Mouse (Mus musculus) CD4-positive, CD25-positive, alpha-beta regulatory T cell, adult 4 months (primary cell): ENCODE results near the gene Zfp526. TPM values are rescaled to one million over a fixed set of nuclear protein-coding genes. Genes with fewer than 3 reads are reported as not detected.
"Not testable (repeated sequence)": the region's sequence is repeated elsewhere in the genome, so short reads cannot be mapped to it uniquely, and the experiment has no call there.

ENCODE experiments used
- ATAC-seq: one replicate; pipeline ENCODE4 v1.8.0; 2017
- polyA plus RNA-seq, 2 experiments: library from polyadenylated mRNA; unstranded; fragments of 100-300 nt; shearing (Covaris generic); gene quantifications; one replicate each; pipeline ENCODE4 v1.2.1; 2017

Gene Zfp526
- polyA plus RNA-seq, 2 experiments from 2014 or later, result 2.8 to 3.0 TPM

DNA sequence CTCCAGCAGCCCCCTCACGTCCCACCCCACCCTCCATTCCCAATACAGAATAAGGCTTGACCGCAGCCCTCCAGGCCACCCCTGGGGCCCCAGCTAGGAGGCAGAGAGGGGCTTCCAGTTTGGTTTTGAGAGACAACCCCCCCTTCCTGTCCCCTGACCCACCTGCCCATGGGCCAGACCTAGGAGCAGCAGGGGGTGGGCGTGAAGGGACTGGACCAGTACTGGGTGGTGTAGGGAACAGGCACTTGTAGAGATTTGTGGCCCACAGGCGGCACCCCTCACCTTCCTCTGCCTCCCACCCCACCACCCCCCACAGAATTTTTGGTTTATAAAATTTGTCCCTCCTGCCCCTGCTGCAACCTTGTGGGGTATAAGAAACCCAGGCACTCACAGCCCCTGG, 22.1 kb downstream of the Zfp526 start:
- no peak for ATAC-seq

DNA sequence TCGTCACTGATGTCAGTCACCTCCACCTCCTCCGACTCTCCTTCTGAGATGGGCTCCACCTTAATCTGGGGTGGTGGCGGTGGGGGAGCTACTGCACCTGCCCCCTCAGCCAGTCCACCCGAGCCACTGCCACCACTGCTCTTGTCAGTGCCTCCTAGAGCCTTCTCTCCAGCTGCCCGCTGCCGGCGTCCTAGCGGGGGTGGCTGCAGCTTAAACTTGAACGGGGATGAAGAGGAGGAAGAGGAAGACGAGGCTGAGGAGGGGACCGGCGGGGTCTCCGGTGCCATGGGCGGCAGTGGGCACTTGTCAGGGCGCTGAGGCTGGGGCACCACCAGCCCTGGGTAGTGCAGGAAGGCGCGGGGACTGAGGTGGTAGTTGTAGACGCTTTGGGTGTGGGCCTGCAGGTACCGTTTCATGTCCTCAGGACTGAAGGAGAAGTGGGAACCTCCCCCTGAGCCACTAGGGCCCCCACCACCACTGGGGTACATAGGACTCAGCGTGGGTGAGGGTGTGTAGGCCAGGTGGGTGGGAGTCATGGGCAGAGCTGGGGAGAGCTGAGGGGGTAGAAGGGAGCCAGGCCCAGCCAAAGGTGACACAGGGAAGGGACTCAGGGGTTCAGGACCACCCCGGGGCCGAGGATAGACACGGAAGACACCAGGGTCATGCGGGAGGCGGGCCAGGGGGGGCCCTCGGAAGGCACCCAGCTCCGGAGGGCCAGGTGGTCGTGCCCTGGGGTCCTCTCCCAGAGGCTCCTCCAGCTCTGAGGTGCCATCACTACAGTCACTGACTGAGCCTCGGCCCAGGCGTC, 23.5 kb downstream of the Zfp526 start:
- ATAC-seq, result no peak

DNA sequence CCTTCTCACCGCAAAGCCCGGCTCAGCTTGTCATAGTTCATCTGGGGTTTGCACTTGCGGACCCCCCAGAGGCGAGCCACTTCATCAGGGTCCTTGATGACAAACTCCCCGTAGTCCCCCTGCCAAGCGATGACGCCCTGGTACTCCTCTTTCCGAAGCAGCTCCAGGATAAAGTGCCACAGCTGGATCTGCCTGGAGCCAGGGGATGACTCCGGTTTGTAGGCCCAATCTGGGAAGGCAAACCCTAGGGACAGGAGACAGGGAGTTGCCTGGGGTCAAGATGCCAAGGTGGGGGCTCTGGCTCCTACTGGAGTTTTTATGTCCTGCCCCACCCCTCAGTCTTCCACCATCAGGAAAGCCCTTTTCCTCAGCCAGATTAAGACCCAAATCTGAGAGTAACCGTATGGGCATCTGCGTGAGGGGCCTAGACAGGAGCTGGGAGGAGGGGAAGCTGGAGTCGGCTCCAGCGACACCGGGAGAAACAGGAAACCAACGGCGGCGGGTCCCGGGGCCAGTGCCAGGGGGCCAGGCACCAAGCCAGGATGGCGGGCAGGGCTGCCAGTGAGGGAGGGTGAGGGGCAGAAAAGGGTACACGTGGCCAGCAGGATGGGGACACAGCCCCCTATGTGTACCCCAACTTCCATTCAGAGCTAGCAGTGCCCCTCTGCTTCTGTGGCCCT, 25.0 kb downstream of the Zfp526 start:
- ATAC-seq, result no peak

DNA sequence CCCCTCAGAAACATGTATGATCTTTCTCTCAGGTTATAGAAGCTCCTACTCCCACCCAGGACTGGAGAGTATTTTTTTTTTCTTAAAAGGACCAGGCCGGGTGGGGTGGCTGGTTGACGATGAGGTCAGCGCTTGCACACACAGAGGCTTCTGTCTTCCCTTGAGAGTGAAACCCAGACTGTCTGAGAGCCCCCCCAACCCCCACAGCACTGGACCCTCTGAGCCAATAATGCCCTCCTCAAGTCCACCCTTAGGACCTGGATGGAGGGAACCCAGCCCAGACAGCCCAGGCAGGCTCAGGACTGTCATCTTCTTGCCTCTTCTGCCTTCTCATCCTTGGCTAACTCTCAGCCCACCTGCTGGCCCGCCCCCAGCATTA, 25.5 kb downstream of the Zfp526 start:
- ATAC-seq, result no peak

DNA sequence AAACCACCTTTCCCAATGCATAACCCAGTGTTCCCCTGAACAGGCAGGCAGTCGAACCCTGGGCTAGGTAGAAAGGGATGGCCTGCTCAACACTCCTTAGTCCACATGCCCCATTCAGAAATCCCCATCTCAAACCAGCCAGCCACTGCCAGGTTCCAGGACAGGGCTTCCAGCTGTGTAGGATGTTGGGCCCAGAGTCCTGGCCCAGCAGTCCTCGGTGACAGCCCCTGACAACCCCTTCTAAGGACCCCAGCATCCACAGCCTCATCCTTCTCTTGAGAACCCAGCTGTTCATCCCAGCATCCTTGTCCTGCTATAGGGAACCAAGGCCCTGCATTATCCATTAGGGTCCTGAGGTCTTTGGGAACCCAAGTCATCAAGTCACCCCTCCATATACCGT, 26.3 kb downstream of the Zfp526 start:
- ATAC-seq, result no peak

DNA sequence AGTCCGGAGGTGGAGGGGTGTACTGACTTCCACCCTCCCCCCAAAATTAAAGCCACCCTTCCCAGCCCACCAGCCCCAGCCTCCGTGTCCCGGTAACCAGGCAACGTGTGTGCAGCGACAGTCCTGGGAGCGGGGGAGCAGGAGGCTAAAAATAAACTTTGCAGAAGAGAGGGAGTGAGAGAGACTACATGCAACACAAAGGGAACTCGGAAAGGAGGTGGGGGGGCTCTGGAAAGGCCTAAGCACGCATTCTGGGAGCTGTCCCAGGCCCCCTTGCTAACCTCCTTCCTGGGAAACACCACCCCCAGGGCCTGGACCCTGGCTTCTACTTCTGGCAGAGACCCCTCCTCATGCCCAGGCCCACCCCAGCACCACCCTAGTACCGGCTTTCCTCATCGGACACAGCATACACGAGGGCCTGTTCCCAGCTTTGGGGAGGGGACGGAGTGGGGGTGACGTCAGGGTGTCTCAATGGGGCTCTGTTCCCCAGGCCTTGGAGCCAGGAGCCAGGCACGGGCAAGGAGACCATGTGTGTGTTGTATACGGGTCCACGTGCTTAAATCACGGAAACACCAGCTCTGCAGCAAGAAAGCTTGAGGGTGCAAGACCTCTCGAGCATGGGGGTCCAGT, 26.9 kb downstream of the Zfp526 start:
- ATAC-seq, result no peak

DNA sequence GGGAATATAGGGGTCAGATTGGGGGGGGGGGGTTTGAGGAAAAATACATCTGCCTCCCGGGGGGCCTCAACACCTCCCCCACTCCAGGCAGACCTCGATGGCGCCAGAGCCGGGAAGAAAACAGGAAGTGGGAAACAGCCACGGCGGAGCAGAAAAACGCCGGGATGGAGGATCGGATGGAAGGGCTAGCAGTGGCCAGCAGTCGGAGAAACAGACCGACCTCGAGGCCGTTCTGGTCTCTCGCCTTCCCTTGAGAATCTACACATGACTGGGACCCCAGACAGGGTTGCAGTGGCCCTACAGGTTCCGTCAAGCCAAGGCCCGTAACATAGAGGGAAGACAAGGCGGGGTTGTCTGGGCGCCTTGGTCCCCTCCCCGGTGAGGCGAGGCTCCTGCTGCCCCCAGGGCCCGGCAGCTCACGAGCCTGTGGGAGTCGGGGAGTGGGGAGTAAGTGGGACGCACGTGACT, 27.7 kb downstream of the Zfp526 start:
- ATAC-seq, result no peak

DNA sequence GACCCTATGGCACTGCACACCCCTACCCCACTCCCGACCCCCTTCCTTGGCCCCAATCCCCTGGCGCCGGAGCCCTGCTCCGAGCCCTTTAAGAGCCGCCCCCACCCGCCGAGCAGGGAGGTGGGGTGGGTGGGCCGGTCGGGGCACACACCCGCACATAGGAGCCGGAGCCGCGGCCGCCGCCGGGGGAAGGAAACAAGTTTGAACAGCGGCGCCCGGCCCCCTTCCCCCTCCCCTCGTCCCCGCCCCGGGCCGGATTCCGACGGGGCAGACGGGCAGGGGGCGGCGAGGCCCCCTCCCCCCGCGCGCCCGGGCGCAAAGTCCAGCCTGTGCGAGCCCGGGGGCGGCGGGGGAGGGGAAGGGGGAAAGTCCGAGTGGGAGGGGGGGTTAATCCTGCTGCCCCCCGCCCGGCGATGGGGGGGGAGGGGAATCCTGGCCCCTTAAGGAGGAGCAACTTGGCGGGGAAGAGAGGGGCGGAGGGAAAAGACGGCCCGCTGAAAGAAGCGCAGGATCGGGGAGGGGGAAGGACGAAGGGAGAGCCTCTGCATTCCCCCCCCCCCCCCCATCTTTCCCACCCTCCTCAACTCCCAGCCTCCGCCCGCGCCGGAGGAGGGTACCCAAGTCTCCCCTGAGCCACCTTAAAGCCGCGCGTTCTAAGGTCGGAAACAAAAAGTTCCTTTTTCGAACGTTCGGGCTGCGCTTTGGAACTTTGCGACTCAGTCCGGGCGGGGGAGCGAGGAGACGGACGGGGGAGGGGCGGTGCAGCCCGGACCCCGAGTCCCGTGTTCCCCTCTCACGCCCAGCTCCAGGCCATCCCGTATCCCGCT, 28.3 kb downstream of the Zfp526 start:
- peak; percentile 51 for ATAC-seq

DNA sequence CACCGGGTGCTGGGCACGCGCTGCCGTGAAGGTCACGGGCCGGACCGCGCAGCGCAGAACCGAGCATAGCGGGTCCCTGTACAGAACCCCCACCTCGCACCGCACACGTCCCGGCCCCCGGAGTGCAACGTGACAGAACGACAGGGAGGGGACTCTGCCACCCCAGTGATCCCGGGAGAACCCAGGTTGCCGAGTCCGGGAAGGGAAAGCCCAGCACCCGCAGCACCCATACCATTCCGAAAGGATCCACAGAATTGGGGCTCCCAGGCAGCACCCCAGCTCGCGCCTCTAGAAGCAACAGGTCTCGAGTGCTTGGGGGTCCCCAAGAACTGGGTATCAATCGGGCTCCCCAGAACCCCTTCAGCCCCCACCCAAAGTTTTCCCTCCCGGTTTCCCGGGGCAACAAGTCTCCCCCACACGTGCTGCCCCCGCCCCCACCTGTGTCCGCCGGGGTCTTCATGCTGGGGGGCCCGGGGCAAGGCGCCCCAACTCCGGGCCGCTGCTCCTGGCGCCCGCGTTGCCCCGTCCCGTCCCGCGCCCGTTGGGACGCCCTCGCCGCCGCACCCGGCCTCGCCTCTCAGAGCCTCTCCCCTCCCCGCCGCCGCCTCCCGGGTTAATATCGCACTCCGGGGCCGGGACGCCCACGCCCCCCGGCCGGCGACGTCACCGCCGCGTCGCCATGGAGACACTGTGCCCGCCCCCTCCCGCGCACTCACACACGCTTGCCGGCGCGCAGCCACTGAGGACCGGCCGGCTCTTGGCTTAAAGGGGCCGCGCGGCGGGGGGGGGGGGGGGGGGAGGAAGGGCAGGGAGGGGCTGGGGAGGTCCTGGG, 29.1 kb downstream of the Zfp526 start, which contains the start of gene Erf:
Erf (minus strand) TSS at position 621 of the 832 bp plus-strand sequence.
- ATAC-seq, result peak; percentile 89

DNA sequence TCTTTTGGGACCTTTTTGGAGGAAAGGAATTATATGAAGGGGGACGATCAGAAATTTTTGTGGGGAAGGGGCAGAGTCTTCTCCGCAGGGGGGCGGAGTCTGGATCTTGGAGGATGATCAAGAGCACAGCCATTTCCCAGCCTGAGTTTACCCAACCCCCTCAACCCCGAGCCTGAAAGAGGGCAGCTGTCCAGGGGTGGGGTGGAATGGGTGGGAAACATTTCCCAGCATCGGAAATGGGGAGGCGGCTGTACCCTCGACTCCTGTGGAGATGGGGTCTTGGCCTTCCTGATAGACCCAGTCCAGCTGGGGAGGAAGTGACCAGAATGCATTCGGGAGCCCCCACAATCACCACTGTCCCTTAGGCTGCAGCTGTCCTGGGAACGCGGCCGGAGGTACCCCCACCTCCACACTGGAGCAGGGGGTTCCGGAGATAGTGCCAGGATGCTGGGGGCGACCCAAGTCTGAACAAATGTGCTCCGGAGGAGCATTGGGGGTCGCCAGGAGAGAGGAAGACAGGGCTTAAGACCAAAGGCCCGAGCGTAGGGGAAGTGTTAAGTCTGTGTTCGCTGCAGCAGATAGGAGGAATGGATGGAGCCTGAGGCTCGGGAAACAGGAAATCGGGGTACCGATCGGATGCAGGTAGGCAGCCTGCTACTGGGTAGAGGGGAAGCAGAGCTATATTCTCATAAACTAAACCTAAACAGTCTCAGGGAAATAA, 30.0 kb downstream of the Zfp526 start:
- ATAC-seq, result no peak

DNA sequence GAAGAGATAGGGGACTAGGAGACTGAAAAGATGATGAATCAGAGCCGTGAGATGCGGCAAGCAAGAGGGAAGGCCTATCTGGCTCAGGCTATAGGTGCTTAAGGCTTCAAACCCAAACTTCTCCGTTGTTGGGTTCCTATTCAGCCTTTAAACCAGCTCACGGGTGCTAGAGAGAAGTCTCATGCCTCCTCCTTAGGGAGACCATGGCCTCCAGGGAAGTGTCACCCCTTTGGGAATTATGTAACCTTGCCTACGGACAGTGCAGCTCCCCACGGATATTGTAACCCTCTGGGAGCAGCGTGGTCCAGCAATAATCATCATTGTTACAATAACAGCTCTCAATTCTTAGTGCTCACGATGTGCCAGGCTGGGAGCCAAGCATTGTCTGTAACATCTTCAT, 30.6 kb downstream of the Zfp526 start:
- ATAC-seq, result no peak

DNA sequence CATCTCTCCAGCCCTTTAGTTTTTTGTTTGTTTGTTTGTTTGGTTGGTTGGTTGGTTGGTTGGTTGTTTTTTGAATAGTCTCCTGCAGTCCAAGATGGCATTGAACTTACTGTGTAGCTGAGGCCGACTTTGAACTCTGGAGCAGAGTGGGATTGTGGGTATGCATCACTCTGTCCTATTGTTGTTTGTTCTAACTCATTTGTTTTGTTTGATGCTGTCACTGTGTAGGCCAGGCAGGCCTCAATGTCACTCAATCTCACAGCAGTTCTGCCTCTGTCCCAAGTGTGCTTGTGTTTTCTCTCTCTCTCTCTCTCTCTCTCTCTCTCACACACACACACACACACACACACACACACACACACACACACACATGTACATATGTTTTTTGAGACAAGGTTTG, 40.7 kb downstream of the Zfp526 start:
- no peak for ATAC-seq

DNA sequence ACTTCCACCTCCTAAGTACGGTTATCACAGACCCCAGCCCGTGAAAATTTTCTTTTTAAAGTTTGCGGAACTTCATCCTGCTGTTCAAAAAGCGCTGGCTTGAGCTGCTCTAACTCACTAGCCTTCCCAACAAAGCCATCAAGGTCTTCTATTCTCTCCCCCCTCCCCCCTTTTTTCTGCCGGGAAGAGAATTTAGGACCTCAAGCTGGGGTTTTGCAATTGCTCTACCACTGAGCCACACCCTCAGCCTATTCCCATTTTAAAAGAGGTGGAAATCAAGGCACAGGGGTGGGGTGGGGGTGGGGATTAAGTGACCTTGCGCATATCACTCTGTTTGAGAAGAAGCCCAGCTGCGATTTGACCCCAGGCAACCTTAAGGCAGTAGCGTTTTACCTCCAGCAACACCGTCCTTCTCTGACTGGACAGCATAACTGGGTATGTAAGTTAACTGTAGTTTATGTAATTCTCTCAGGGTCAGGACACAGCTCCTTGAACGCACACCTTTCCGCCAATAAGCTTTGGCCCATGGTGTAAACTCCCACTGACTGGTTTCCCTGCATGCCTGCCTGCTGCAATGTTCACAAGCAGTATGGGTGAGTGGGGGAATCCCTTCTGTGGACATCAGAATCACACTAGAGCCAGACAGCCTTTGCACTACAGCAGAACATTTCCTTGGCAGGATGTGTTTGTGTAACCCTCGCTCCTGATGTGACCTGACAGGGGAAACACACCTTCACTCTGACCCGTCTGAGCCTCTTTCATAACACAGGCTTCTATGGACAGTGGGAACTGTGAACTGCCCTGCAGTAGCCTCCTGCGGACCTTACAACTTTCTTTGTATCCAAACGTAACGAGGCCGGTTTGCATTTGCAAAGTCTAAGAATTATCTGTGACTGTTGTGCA, 43.0 kb downstream of the Zfp526 start:
- ATAC-seq, result no peak

DNA sequence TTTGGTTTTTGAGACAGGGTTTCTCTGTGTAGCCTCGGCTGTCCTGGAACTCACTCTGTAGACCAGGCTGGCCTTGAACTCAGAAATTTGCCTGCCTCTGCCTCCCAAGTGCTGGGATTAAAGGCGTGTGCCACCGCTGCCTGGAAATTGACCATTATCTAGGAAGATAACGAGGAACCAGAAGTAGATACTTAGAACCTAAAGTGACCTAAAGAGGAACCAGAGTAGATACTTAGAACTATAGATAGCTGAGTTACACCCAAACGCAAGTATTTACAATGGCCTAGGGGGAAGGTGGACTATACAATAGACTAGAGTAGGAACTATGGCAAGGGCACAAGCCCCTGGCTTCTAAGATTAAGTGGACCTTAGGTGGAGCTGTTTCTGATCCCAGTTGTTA, 44.5 kb downstream of the Zfp526 start:
- ATAC-seq, result not testable (repeated sequence)

DNA sequence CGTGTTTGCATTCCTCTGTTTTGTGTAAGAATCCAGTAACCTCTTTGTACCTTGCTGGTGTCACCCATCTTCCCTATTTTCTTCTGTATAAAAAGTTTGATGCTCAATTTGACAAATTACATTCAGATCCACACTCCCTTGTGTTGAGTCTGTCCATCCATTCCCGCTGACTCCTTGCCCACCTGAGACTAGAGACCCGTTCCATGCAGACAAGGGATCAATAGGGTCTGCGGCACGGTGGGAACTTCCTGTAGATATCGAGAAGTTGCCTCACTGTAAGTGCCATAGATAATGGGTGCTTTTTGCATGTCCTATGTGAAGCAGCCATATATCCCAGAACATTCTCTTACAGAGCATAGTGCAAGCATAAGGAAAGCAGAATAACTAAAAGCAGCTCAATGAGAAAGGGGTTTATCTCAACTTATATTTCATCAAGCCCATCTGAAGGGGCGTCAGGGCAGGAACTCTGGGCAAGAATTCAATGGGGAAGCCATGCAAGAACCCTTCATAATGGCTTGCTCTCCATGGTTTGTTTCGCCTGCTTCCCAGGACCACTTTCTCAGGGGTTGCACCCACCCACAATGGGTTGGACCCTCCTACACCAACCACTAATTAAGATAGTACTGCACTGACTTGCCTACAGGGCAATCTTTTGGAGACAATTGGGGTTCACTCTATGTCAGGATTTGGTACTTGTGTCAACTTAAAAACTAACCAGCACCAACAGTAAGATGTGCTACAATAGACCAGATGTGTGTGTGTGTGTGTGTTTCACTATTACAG, 45.1 kb downstream of the Zfp526 start:
- ATAC-seq, result no peak

DNA sequence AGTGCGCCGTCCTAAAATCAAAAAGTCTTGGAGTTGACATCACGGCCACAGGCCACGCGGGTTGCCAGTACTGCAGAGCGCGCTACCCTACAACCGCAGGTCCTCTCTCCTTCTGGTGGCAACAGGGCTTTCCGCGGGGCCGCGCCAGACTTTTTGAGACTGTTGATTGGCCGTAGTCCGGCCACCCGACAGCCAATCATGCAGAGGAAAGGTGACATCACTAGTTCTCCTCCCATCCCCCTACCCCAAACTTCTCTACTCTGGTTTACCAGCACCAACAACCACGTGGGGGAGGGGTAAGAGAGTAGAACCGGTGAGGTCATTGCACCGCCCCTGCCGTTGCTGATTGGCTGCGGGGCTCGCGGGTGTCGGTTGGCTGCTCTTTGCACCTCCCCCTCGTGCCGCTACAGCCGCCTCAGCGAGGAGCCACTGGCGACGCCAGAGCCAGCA, 46.1 kb downstream of the Zfp526 start, which contains the start of gene Cic:
Cic (plus strand) TSS at position 404 of the 450 bp plus-strand sequence.
- peak; percentile 66 for ATAC-seq

DNA sequence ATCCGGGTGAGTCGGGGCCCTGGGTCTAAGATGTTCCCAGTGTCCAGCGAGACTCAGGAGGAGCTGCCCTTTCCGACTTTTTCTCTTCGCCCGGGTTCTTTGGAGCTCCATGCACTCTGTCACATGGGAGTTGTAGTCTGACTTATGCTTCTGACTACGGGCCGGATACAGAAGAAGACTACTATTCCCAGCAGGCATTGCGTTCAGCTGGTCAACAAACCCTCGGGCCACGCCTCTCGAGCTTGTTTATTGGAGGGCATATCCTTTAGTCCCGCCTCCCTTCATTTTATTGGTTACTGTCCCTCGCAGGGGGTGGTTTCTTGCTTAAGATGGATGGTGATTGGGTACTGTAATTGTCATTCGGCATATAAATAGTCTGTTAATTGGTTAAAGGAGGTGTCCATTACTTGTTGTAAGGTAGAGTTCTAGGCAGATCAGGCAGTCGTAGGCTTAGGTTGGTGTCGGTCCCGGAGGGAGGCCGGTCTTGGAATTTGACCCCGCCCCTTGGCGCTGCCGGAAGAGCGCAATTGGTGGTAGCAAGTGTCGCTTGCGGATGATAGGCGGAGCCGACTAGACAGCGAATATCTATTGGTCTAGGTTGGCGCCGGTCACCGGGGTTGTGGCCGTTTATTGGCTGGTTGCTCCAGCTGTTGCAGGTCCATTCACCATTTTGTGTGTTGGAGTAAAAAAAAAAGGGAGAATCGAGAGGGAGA, 46.7 kb downstream of the Zfp526 start:
- ATAC-seq, result peak; percentile 79

DNA sequence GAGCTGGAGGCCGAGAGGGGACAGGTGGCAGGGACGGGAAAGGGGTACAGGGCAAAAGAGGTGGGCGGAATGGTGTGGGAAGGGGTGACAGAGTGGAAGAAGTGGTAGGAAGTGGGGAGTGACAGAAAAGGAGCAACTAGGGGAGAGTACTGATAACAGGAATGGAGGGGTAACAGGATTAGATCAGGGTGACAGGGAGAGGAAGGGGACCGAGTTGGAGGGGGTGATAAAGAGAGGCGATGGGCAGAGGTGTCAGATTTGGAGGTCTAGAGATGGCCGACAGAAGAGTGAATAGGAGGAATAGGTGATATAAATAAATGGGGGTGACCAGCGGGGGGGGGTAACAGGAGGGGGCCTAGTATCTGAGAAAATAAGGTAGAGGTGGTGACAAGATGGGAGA, 47.4 kb downstream of the Zfp526 start:
- no peak for ATAC-seq
